Mouse (Mus musculus): ENCODE measurements around the gene Gm20390. TPM values are rescaled to one million over a fixed set of nuclear protein-coding genes. Genes with fewer than 3 reads are reported as not detected.

Gm20390 gene
- polyA plus RNA-seq, 1 experiment from 2014 or later: 369 TPM

DNA sequence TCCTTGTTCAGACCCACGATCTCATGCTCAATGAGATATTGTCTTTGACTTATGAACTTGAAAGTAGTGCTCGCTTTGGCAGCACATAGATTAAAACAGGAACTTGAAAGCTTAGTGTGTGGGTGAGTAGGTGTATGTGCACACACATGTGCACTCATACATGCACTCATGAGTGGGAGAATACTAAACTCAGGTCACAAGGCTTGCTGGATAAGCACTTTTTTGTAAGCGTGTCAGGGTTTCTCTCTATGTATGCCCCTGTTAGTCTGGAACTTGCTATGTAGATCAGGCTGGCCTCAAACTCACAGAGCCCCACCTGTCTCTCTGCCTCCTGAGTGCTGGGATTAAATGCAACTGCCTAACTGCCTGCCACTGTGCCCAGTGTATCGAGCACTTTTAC lies 18.9 kb upstream of the Gm20390 start:
- Histone ChIP-seq H3K27ac (replicated peaks) (no peak overlapping the region), H3K27me3 (no peaks in the 10 kb centered on the region), H3K4me2 (no peak overlapping the region), H3K9me3 (no peaks in the 10 kb centered on the region), H3K4me3 (no peak overlapping the region), H3K4me1 (replicated peaks) (no peaks in the 10 kb centered on the region), H3K9ac (no peak overlapping the region), H3K36me3 (no peaks in the 10 kb centered on the region)
- no peak for ATAC-seq (ENCODE audit: low FRiP score, low read depth)
- 84% methylated on average over 4 of the region's 4 CpGs for WGBS

GRCm38 (mm10) chr11:93986298-93986697 lies 18.2 kb upstream of the Gm20390 start:
- ATAC-seq (ENCODE audit: low FRiP score, low read depth): no peak
- H3K4me1 ChIP-seq (replicated peaks): no peaks in the 10 kb centered on the region
- H3K27ac ChIP-seq (replicated peaks): no peak overlapping the region
- H3K9ac ChIP-seq: no peak overlapping the region
- H3K27me3 ChIP-seq: no peaks in the 10 kb centered on the region
- no peaks in the 10 kb centered on the region for H3K9me3 ChIP-seq
- H3K4me3 ChIP-seq: no peak overlapping the region
- H3K4me2 ChIP-seq: no peak overlapping the region
- no peaks in the 10 kb centered on the region for H3K36me3 ChIP-seq

DNA sequence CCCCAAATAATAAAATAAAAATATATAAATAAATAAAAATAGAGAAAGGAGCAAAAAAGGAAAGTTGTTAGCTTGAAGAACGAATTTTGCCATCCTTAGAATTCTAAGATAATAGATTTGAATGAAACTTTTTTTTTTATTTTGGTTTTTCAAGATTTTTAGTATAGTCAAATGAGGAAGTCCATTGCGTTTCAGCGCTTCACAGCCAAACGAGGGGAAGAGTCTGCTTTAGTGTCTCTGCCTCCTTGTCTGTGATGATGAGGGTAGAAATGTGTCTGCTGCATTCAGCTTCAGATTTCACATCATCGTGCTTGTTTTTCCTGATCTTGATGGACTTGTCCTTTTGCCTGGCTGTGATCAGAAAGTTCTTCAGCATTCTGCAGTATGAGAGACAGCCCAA lies 17.2 kb upstream of the Gm20390 start:
- no peaks in the 10 kb centered on the region for H3K36me3 ChIP-seq
- no peaks in the 10 kb centered on the region for H3K9me3 ChIP-seq
- no peak overlapping the region for H3K9ac ChIP-seq
- no peak for ATAC-seq (ENCODE audit: low FRiP score, low read depth)
- 92% methylated on average over 5 of the region's 5 CpGs for WGBS
- H3K27me3 ChIP-seq: no peaks in the 10 kb centered on the region
- H3K4me3 ChIP-seq: no peak overlapping the region
- H3K4me2 ChIP-seq: no peak overlapping the region
- no peaks in the 10 kb centered on the region for H3K4me1 ChIP-seq (replicated peaks)
- no peak overlapping the region for H3K27ac ChIP-seq (replicated peaks)

DNA sequence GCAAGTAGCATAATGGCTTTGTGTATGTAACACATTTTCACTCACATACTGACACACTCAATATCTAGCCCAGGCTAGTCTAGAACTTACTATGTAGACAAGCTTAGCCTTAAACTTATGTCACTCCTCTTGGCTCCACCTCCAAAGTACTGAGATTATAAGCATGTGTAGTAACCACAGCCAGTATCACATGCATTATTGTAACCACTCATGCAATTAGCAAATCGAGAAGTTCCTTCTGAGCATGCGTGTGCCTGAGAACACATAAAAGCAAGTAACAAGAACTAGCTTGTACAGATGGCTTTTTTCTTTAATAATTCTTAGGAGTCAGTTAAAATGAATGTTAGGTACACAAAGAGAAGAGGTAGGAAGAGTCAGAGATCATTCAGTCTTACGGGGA lies 16.5 kb upstream of the Gm20390 start:
- ATAC-seq (ENCODE audit: low FRiP score, low read depth): no peak
- Histone ChIP-seq H3K9ac (no peak overlapping the region), H3K4me3 (no peak overlapping the region), H3K4me1 (replicated peaks) (no peaks in the 10 kb centered on the region), H3K4me2 (no peak overlapping the region), H3K9me3 (no peaks in the 10 kb centered on the region), H3K27ac (replicated peaks) (no peak overlapping the region), H3K36me3 (no peaks in the 10 kb centered on the region), H3K27me3 (no peaks in the 10 kb centered on the region)
- WGBS: 94% methylated on average over 3 of the region's 3 CpGs

DNA sequence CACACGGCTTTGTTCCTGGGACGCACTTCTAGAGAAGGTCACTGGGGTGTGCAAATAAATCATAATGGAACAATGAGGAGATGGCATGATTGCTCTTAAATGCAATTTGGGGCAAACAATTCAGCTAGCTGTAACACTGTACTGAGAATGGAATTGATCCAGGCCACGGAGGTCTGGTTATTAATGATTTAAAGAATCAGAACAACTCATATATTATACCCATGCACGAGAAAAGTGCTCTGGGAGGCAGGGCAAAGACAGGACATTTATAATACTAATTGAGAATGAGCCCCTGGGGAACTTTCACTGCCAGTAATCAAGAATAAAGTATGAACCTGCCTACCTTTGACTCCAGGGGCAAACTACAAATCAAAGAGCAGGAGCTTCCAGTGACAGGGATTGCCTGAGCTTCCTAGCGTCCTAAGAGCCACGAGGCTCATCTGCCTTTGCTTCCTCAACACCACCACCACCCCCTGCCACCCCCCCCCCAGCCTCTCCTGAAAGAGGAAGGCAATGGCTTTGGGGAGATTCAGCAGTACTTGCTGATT lies 11.5 kb upstream of the Gm20390 start:
- no peak for ATAC-seq (ENCODE audit: low FRiP score, low read depth)
- Histone ChIP-seq H3K36me3 (no peaks in the 10 kb centered on the region), H3K9me3 (no peaks in the 10 kb centered on the region), H3K4me3 (no peak overlapping the region), H3K4me1 (replicated peaks) (no peaks in the 10 kb centered on the region), H3K4me2 (no peak overlapping the region), H3K27ac (replicated peaks) (no peak overlapping the region), H3K27me3 (no peaks in the 10 kb centered on the region), H3K9ac (no peak overlapping the region)
- 32% methylated on average over 6 of the region's 6 CpGs for whole genome bisulfite sequencing

- H3K9me3 ChIP-seq: no peaks in the 10 kb centered on the region
- no peak overlapping the region for H3K4me2 ChIP-seq
- no peak for ATAC-seq (ENCODE audit: low FRiP score, low read depth)
- no peak overlapping the region for H3K27ac ChIP-seq (replicated peaks)
- H3K9ac ChIP-seq: no peak overlapping the region
- peaks cover 8% of the 10 kb centered on the region; the same call in 1 of the 2 replicates for H3K4me1 ChIP-seq (replicated peaks)
- no peaks in the 10 kb centered on the region for H3K27me3 ChIP-seq
- H3K4me3 ChIP-seq: no peak overlapping the region
- WGBS: 87% methylated on average over 5 of the region's 5 CpGs
- H3K36me3 ChIP-seq: no peaks in the 10 kb centered on the region
Measured at GRCm38 (mm10) chr11:93972951-93973350, 4.9 kb upstream of the Gm20390 start.

GRCm38 (mm10) chr11:93969799-93970198 lies 1.7 kb upstream of the Gm20390 start:
- no peak overlapping the region for H3K4me2 ChIP-seq
- peaks cover 10% of the 10 kb centered on the region for H3K36me3 ChIP-seq
- no peak overlapping the region for H3K4me3 ChIP-seq
- H3K27ac ChIP-seq (replicated peaks): no peak overlapping the region
- no peak overlapping the region for H3K9ac ChIP-seq
- H3K27me3 ChIP-seq: no peaks in the 10 kb centered on the region
- WGBS: 56% methylated on average over 1 of the region's 1 CpGs
- ATAC-seq (ENCODE audit: low FRiP score, low read depth): no peak
- peaks cover 27% of the 10 kb centered on the region for H3K4me1 ChIP-seq (replicated peaks)
- no peaks in the 10 kb centered on the region for H3K9me3 ChIP-seq

DNA sequence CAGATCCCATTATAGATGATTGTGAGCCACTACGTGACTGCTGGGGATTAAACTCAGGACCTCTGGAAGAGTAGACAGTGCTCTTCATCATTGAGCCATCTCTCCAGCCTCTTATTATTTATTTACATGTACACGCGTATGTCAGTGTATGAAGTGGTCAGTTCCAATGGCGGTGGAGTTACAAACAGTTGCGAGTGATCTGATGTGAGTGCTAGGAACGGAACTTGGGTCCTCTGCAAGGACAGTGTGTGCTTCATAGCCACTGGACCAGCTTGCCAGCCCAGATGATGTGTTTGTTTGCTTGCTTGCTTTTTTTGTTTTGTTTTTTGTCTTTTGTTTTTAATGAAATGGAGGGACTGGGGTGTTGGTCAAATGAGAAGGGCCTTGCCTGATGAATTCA lies 1.1 kb upstream of the Gm20390 start:
- Histone ChIP-seq H3K36me3 (peaks cover 17% of the 10 kb centered on the region), H3K4me1 (replicated peaks) (peaks cover 27% of the 10 kb centered on the region), H3K27me3 (no peaks in the 10 kb centered on the region), H3K9ac (0 out of 2 replicates have a peak overlapping the region, but pooled peaks have one; percentile 34), H3K4me2 (0 out of 2 replicates have a peak overlapping the region, but pooled peaks have one; percentile 48), H3K27ac (replicated peaks) (peak overlapping the region; percentile 90), H3K9me3 (no peaks in the 10 kb centered on the region), H3K4me3 (no peak overlapping the region)
- WGBS: 94% methylated on average over 6 of the region's 6 CpGs
- ATAC-seq (ENCODE audit: low FRiP score, low read depth): no peak

GRCm38 (mm10) chr11:93968848-93969128 lies 695 bp upstream of the Gm20390 start:
- H3K9ac ChIP-seq: peak overlapping the region; percentile 34; the same call in 1 of the 2 replicates
- ATAC-seq (ENCODE audit: low FRiP score, low read depth): no peak
- H3K4me3 ChIP-seq: peak overlapping the region; percentile 96; the same call in 1 of the 2 replicates
- H3K4me2 ChIP-seq: peak overlapping the region; percentile 48
- no peaks in the 10 kb centered on the region for H3K27me3 ChIP-seq
- H3K4me1 ChIP-seq (replicated peaks): peaks cover 27% of the 10 kb centered on the region
- WGBS: 50% methylated on average over 6 of the region's 6 CpGs
- no peaks in the 10 kb centered on the region for H3K9me3 ChIP-seq
- peak overlapping the region; percentile 90 for H3K27ac ChIP-seq (replicated peaks)
- peaks cover 20% of the 10 kb centered on the region for H3K36me3 ChIP-seq

DNA sequence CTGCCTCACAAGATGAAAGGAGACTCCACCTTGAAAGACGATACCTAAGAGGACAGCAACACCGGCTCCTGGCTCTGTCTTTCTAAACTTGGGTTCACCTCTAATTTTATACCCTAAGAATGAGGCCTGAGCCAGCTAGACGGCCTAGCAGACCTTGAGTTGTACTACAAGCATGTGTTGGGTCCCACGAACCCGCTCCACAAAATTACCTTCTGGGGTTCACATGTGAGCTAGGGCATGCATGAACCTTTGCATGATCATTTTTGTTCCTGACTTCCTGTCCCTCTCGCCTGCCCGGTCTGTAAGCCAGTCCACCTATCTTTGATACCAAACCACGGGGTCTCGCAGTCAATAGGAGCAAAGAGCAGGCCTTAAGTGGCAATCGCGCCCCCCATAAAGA lies 712 bp downstream of the Gm20390 start:
- H3K4me1 ChIP-seq (replicated peaks): peaks cover 27% of the 10 kb centered on the region
- no peaks in the 10 kb centered on the region for H3K27me3 ChIP-seq
- H3K9ac ChIP-seq: peak overlapping the region; percentile 76
- peaks cover 34% of the 10 kb centered on the region for H3K36me3 ChIP-seq
- peak overlapping the region; percentile 74 for H3K4me2 ChIP-seq
- H3K27ac ChIP-seq (replicated peaks): peak overlapping the region; percentile 90
- 5% methylated on average over 11 of the region's 11 CpGs for WGBS
- no peaks in the 10 kb centered on the region for H3K9me3 ChIP-seq
- ATAC-seq (ENCODE audit: low FRiP score, low read depth): no peak
- peak overlapping the region; percentile 96 for H3K4me3 ChIP-seq

DNA sequence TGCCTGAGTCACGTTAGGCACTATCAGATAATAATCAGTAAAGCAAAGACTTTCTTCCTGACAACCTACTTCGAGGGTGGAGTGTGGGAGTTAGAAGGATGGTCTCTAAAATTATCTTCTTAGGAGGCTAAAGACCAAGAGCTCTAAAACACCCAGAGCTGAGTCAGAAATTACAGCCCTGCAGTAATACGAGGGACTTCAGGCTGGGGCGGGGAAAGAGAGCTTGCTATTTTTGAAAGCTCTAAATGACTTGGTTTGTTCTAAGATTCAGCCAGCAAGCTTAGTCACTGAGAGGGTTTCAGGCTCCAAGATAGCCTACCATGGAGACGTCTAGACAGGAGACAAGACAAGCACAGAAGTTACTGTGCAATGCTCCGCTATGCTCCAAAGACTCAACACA lies 2.7 kb downstream of the Gm20390 start:
- WGBS: 95% methylated on average over 6 of the region's 6 CpGs
- H3K4me1 ChIP-seq (replicated peaks): peaks cover 27% of the 10 kb centered on the region
- H3K4me3 ChIP-seq: no peak overlapping the region
- H3K9ac ChIP-seq: no peak overlapping the region
- no peaks in the 10 kb centered on the region for H3K9me3 ChIP-seq
- H3K27ac ChIP-seq (replicated peaks): no peak overlapping the region
- H3K27me3 ChIP-seq: no peaks in the 10 kb centered on the region
- no peak for ATAC-seq (ENCODE audit: low FRiP score, low read depth)
- H3K4me2 ChIP-seq: no peak overlapping the region
- peaks cover 51% of the 10 kb centered on the region for H3K36me3 ChIP-seq

DNA sequence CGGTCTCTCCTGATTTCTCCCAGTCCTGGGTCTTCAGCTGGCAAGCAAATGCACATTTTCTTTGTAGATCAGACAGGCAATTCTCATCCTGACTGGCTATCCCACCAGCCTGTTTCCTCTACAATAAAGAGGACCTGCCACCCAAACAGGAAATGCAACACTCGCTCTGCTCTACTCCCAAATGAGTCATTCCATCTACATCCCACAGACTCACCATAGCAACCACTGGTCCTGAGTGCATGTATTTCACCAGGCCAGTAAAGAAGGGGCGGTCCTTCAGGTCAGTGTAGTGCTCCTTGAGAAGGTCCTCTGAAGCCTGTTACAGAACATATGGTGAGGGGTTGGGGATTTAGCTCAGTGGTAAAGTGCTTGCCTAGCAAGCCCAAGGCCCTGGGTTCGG lies 5.1 kb downstream of the Gm20390 start:
- Histone ChIP-seq H3K4me3 (no peak overlapping the region), H3K9me3 (no peaks in the 10 kb centered on the region), H3K36me3 (peaks cover 74% of the 10 kb centered on the region), H3K9ac (no peak overlapping the region), H3K27ac (replicated peaks) (no peak overlapping the region), H3K4me2 (no peak overlapping the region), H3K27me3 (no peaks in the 10 kb centered on the region), H3K4me1 (replicated peaks) (peaks cover 20% of the 10 kb centered on the region)
- WGBS: 78% methylated on average over 4 of the region's 4 CpGs
- ATAC-seq (ENCODE audit: low FRiP score, low read depth): no peak

DNA sequence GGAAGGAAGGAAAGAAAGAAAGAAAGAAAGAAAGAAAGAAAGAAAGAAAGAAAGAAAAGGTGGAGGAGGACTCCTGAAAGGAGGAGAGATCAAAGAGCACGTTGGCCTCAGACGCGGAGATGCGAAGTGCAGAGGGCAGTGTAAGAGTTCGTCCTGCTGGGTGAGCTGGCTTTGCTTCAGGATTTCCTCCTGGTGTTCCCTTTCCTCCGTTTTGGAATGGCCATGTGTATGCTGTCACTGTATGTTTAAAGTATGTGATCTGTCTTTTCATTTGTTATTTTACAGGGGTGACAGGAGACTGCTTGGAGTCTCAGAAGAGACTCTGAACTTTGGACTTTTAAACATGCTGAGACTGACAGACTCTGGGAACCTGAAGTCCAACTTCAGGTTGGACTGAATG lies 6.6 kb downstream of the Gm20390 start:
- Histone ChIP-seq H3K9me3 (no peaks in the 10 kb centered on the region), H3K27me3 (no peaks in the 10 kb centered on the region), H3K36me3 (peaks cover 76% of the 10 kb centered on the region), H3K4me1 (replicated peaks) (peaks cover 11% of the 10 kb centered on the region), H3K4me2 (no peak overlapping the region), H3K4me3 (no peak overlapping the region), H3K9ac (no peak overlapping the region), H3K27ac (replicated peaks) (no peak overlapping the region)
- 91% methylated on average over 6 of the region's 6 CpGs for WGBS
- no peak for ATAC-seq (ENCODE audit: low FRiP score, low read depth)
